Mouse (Mus musculus): Measurements from ENCODE around the gene 4931409K22Rik.

The 4931409K22Rik gene

GRCm38 (mm10) chr5:24556709-24557108, at the start of gene 4931409K22Rik:
Gene 4931409K22Rik (minus strand): TSS chr5:24556809.
- no peak for DNase-seq (ENCODE audit: low read depth, low spot score)

- no peak for DNase-seq (ENCODE audit: low read depth, low spot score)
Measured at GRCm38 (mm10) chr5:24605980-24606665, 49.5 kb upstream of the 4931409K22Rik start.

DNA sequence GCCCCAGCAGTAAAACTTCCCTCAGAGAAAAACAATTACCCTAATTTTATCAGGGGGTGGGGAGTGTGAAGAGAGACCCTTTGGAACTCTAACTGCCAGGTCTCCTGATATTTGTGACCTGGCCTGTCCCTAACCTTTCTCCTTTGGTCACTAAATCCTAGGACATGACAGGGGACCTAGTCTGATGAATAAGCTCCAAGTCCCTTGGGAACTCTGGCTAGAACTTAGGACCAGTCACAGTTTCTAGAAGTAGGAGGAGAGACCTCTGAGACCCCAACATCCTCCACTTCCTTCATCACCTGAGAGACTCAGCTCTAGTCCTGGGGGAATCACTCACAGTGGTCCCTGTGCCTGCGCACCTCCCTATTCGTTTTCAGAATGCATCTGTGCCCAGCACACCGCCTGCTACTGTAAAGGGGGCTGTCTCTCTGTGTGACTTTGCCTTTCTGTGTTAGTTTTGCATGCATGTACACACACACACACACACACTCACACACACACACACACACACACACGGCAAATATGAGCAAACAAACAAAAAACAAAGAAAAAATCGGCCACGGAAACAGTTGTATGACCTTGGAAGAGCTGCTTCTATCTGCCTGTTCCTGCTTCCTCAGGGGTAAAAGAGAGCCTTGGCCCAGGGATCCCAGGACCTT, 48.8 kb upstream of the 4931409K22Rik start:
- no peak for DNase-seq (ENCODE audit: low read depth, low spot score)

DNA sequence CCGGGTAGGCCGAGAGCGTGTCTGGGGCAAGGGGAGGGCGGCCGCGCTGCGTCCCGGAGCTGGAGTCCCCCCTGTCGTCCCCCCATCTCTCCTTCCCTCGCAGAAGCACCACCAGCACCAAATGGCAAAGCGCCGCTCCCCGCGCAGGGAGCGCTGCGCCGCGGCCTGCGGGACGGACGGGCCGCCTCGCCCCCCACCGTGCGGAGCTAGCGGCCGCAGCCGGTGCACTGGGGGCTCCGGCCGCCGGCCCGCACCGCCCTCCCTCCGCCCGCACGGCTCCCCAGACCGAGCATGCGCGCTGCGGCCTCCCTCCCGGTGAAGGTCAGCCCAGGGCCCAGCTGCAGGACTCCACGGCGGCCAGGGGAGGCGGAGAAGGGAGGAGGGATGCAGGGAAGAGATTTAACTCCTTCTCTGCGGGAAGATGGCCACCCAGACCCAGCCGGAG, 48.1 kb upstream of the 4931409K22Rik start:
- DNase-seq (ENCODE audit: low read depth, low spot score), result no peak

DNA sequence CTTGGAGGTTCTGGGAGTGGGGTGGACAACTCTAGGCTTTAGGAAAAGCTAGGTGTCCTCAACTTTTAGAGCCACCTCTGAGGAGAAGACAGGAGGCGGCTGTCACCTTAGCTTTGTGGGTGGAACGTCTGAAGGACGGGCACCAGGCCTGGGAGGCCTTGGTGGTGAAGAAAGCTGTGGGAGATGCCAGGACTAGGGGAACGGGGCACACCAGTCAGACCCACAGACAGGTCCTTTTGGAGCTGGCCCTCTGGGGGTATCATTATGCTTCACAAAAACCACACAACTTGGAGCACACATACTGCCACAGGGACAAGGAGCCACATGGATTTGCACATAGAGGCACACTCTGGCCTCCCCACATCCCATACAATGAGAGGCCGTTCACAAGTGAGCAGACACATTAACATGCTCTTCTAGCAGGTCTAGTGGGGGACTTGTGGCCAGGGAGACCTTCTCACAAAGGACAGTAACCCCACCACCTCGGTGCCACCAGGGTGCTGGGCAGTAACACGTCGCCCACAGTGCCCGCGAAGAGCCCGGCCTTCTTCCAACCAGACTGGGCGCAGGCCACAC, 47.6 kb upstream of the 4931409K22Rik start:
- no peak for DNase-seq (ENCODE audit: low read depth, low spot score)

GRCm38 (mm10) chr5:24603431-24604010, 46.9 kb upstream of the 4931409K22Rik start:
- DNase-seq (ENCODE audit: low read depth, low spot score), result no peak

GRCm38 (mm10) chr5:24602751-24603343, 46.2 kb upstream of the 4931409K22Rik start:
- peak; percentile 80 for DNase-seq (ENCODE audit: low read depth, low spot score)

- peak; percentile 80 for DNase-seq (ENCODE audit: low read depth, low spot score)
Measured at GRCm38 (mm10) chr5:24601911-24602750, 45.5 kb upstream of the 4931409K22Rik start.

GRCm38 (mm10) chr5:24601071-24601835, 44.6 kb upstream of the 4931409K22Rik start:
- DNase-seq (ENCODE audit: low read depth, low spot score), result no peak

DNA sequence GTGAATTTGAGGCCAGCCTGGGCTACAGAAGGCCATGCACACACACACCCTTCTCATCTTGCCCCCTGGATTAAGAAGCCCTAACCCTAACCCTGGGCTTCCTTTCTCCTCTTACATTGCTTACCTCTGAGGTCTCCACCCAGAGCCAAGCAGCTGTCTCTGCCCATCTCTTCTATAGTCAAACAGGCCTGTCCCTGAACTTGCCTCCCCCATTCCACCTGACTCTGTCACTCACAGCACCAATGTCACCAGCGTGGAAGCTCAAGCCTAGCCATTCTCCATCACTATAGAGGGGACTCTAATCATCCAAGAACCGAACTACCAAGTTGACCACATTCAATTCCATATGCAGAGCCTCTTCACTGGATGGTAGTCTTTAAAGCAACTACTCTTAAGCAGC, 43.6 kb upstream of the 4931409K22Rik start:
- DNase-seq (ENCODE audit: low read depth, low spot score), result no peak

- no peak for DNase-seq (ENCODE audit: low read depth, low spot score)
Measured at GRCm38 (mm10) chr5:24599137-24599536, 42.5 kb upstream of the 4931409K22Rik start.

DNA sequence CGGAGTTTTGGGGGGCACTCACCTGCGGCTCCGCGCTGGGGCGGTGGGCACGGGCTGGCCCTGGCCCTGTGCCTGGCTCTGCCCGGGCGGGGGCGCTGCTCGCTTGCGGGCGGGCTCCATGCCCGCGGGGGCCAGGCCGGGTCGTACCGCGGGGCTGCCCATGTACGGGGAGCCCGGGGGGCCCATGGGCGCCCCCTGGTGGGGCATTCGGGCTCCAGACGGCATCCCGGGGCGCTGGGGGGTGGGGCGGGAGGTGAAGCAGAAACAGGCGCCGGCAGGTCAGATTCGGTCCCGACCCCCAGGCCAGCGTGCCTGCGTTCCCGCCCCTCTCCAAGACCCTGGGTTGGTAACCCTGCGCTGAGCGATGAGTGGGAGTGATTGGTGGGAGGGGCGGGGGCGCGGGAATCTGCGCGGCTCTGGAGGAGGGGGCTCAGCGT, 42.0 kb upstream of the 4931409K22Rik start:
- peak; percentile 86 for DNase-seq (ENCODE audit: low read depth, low spot score)

DNA sequence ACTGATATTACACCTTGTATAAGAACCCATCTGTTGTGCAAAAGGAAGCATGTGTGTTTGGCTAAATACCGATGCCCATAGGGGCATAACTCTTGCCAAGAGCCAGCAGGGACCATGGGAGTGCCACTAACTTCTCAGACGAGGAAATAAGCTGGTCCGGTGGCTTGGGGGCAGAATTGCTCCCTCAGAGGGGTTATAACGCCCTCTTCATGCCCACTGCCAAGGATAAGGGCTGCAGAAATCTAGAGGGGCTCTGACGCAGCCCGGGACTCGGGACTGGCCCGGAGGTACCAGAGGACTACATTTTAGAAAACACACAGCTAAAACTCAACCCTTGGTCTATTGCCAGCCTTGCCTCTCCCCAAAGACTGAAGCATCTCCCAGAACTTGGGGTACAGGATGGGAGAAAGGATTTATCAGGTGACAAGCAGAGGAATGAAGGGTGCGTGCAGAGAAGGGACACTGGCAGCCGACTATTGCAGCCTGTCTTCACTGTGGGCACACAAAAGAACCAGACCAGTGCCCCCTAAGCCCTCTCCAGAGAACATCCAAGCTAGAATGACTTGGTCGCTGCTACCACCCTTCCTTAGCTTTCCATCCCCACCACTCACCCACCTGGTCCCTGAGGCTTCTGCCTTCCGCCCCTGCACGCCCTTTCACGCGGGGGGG, 41.4 kb upstream of the 4931409K22Rik start:
- no peak for DNase-seq (ENCODE audit: low read depth, low spot score)

- peak; percentile 87 for DNase-seq (ENCODE audit: low read depth, low spot score)
Measured at GRCm38 (mm10) chr5:24597221-24597728, 40.7 kb upstream of the 4931409K22Rik start.

DNA sequence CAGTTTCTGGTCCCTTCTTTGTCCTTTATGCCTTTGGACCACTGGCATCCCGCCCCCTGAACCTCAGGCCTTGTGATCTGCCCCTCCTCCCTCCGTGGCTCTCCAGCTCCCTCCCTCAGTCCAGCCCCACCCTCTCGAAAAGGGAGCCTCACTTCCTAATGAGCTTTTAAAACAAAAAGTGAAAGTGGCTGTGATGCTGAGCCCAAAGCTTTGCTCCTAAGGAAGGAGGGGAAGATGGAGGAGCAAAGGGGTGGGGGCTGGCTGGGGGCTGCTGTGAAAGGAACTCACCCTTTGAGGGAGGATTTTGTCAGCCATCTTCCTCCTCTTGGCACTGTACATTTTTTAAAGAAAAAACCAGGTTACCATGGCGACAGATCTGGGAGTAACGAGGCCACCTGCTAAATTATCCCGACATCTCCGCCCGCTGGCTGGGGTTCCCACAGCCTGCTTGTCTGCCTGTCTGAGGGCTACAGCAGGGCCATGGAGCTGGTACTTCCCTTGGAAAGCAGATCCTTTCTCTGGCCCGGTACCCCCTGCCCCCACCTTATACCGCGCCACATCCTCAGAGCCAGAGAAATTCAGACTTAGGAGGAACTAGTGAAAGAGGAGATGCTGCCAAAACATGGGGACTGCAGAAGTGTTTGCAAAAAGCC, 40.0 kb upstream of the 4931409K22Rik start:
- DNase-seq (ENCODE audit: low read depth, low spot score), result no peak

DNA sequence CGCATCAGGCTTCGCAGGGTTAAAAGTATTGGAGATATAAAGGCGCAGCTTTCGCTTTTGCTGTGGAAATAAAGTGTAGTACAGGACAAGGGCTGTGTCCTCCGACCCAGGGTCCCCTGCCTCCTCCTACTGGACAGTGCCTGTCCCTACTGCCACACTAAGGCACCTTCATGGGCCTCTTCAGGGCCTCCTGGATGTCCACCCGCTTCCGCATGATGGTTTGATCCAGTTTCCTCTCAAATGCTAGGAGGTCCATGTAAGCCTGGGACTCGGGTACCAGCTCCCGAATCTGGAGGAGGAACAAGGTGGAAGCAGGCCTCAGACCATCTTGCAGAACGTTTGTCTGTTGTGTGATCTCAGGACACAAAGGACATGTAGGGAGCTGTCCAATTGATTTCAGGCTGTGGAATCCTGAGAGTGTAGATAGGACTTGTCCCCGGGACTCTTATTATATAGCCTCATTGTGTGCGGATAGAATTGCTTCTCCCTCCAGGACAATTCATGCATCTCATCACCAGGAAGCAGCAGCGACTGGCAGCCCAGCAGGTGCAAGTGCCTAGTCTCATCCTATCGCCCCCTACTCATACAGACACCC, 39.3 kb upstream of the 4931409K22Rik start:
- DNase-seq (ENCODE audit: low read depth, low spot score), result no peak

DNA sequence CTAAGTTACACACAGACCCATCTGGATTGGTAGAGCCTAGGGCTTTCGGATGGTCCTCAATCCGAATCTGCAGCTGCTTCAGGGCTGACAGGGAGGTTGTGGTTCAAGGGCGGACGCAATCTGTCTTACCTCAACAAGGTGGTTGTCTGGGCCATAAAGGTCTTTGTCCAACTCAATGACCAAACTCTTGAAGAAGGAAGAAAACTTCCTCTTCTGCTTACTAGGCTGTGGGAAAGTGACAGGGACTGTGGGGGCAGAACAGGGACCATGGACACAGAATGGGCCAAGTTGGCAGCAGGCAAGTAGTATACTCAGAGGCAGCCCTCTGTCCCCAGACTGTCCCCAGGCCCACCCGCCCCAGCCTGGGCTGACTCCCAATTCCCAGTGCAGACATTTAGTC, 38.7 kb upstream of the 4931409K22Rik start:
- DNase-seq (ENCODE audit: low read depth, low spot score), result no peak

DNA sequence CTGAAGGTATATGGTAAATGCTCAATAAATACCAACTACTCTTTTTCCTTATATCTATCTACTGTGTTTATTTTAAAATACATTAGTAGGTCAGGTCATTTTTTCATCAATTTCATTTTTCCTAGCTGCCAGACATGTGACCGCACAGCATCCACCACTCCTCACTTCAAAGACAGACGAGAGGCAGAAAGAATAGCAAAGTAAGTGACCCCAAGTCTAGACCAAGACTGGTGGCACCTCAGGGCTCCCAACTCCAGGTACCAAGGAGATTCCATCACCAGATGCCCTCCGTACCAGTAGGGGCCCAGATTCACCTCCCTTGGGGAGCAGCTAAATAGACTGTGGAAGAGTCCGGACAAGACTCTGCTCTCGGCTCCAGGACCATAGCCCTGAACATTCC, 37.7 kb upstream of the 4931409K22Rik start:
- no peak for DNase-seq (ENCODE audit: low read depth, low spot score)

GRCm38 (mm10) chr5:24593928-24594327, 37.3 kb upstream of the 4931409K22Rik start:
- no peak for DNase-seq (ENCODE audit: low read depth, low spot score)
